Mouse (Mus musculus) cerebellum, adult 2 months (tissue): ENCODE data around the gene Spns2.

Experiments used
- CTCF ChIP-seq: fragments of 200-500 bp; IDR thresholded peaks from 2 replicates; pipeline ENCODE4 v1.5.1; 2011; ENCODE audit warnings: low read depth, mild to moderate bottlenecking, control low read depth, low read length, moderate library complexity, borderline replicate concordance; ENCODE audit not compliant: insufficient read depth
- POLR2A ChIP-seq: fragments of 200-500 bp; IDR thresholded peaks from 2 replicates; pipeline ENCODE4 v1.6.1; 2011; ENCODE audit warnings: low read length, control low read depth, borderline replicate concordance; ENCODE audit not compliant: insufficient read depth

DNA sequence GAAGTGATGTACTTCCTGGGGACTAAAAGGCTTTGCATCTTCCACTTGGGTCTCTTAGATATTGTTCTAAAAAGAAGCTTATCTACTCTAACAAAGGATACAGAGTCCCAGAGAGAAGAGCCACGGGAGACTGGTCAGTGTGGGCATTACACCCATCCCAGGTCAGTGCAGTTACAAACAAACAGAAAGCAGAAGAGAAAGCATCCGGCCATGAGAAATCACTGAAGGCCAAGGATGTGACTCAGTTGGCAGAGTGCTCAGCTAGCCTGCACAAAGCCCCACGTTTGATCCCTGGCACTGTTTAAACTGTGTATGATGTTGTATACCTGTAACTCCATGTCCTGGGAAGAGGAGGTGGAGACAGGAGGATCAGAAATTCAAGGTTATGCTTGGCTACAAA, 30.2 kb upstream of the Spns2 start:
- no peak for TF ChIP-seq CTCF
- no peak for TF ChIP-seq POLR2A
